ENCODE assay signal across 10 mouse cellular contexts in genomic region chr15:12717410-12717809, GRCm38 (mm10). TPM values are rescaled to one million over a fixed set of nuclear protein-coding genes. Genes with fewer than 3 reads are reported as not detected.
"Had no signal": no experiment of that assay in that cellular context is flagged by ENCODE, and none has a peak within 500 bp of the region (broad histone marks: within the 10 kb centered on the region; RNA-seq: fewer than 3 reads in every experiment).

No protein-coding gene starts in this region.

- DNase-seq: kidney, postnatal 25 days; lung, embryonic 14.5 days; lung, postnatal 10 days; right cerebral cortex, postnatal 14 days; thymus, postnatal 36 days had no signal

- H3K27me3 ChIP-seq: limb, embryonic 15.5 days; midbrain, embryonic 15.5 days had no signal

- H3K4me1 ChIP-seq: liver, embryonic 12.5 days; midbrain, embryonic 15.5 days had no signal

- H3K4me3 ChIP-seq: limb, embryonic 15.5 days; liver, embryonic 12.5 days; megakaryocyte, embryonic 14.5 days; midbrain, embryonic 15.5 days had no signal

- H3K36me3 ChIP-seq: limb, embryonic 15.5 days; liver, embryonic 12.5 days; midbrain, embryonic 15.5 days had no signal

- ATAC-seq: liver, embryonic 12.5 days; midbrain, embryonic 15.5 days had no signal

- H3K27ac ChIP-seq: limb, embryonic 15.5 days; liver, embryonic 12.5 days; macrophage; midbrain, embryonic 15.5 days had no signal

- H3K9me3 ChIP-seq: limb, embryonic 15.5 days; liver, embryonic 12.5 days; midbrain, embryonic 15.5 days had no signal

RNA-seq across cellular contexts. Expression of gene Pdzd2, which starts 22.3 kb away (rescaled TPM):
- polyA plus RNA-seq: macrophage had no signal
